Mouse (Mus musculus): ENCODE measurements around the gene Gemin5.

GRCm38 (mm10) chr11:58107664-58108337 lies 60.5 kb downstream of the Gemin5 start:
- TF ChIP-seq POLR2AphosphoS2 (IDR thresholded peaks at IDR 0.05; ENCODE audit: insufficient read length, low read depth) (no peak), CEBPB (IDR thresholded peaks at IDR 0.05; ENCODE audit: insufficient read depth, poor library complexity, severe bottlenecking) (no peak), POLR2A (IDR thresholded peaks at IDR 0.05; ENCODE audit: insufficient read length, low read depth) (no peak), TCF12 (IDR thresholded peaks at IDR 0.05; ENCODE audit: insufficient read depth, poor library complexity, severe bottlenecking) (no peak), MYOG (IDR thresholded peaks at IDR 0.05; ENCODE audit: control insufficient read depth in 1 of 3, insufficient read depth in 1 of 3, insufficient read length in 2 of 3, low read depth in 2 of 3) (no peak), MYOD1 (IDR thresholded peaks at IDR 0.05; ENCODE audit: control insufficient read depth in 1 of 3, insufficient read length in 2 of 3, low read depth in 2 of 3) (no peak), SRF (IDR thresholded peaks at IDR 0.05; ENCODE audit: control insufficient read depth, insufficient read length, low read depth) (no peak)
